Mouse (Mus musculus) forebrain, embryonic 11.5 days (tissue): ENCODE results near the gene Cnnm4. TPM values are rescaled to one million over a fixed set of nuclear protein-coding genes. Genes with fewer than 3 reads are reported as not detected.

Experiments used
- ATAC-seq: fragments of 200-750 bp; cut with Nextera tagmentation; replicated peaks from 2 replicates; pipeline ENCODE4 v1.8.0; 2017; ENCODE audit warnings: moderate TSS enrichment; ENCODE audit not compliant: low FRiP score
- DNase-seq: peaks from one replicate; pipeline ENCODE4 v3.0.0-alpha.2; 2017; ENCODE audit warnings: low spot score
- H3K27ac ChIP-seq: fragments of 300-500 bp; sonication (generic); 2 replicates; pipeline ENCODE4 v1.5.1; 2014; ENCODE audit warnings: low read depth, low read length
- H3K27me3 ChIP-seq: fragments of 300-500 bp; sonication (generic); 2 replicates; pipeline ENCODE4 v1.6.1; 2014; ENCODE audit warnings: mild to moderate bottlenecking, low read length, mixed read lengths; ENCODE audit not compliant: control insufficient read depth, insufficient read depth
- H3K36me3 ChIP-seq: fragments of 300-500 bp; sonication (generic); 2 replicates; pipeline ENCODE4 v1.6.1; 2014; ENCODE audit warnings: mild to moderate bottlenecking, low read length, moderate library complexity, mixed read lengths; ENCODE audit not compliant: control insufficient read depth, insufficient read depth
- H3K4me1 ChIP-seq: fragments of 300-500 bp; sonication (generic); replicated peaks from 2 replicates; pipeline ENCODE4 v1.6.1; 2014; ENCODE audit warnings: low read length, mixed read lengths; ENCODE audit not compliant: control insufficient read depth, insufficient read depth
- H3K4me2 ChIP-seq: fragments of 300-500 bp; sonication (generic); 2 replicates; pipeline ENCODE4 v1.6.1; 2014; ENCODE audit warnings: low read depth, mild to moderate bottlenecking, low read length, moderate library complexity, mixed read lengths; ENCODE audit not compliant: severe bottlenecking
- H3K4me3 ChIP-seq: fragments of 300-500 bp; sonication (generic); 2 replicates; pipeline ENCODE4 v1.5.1; 2014; ENCODE audit warnings: low read depth, low read length
- H3K9ac ChIP-seq: fragments of 300-500 bp; sonication (generic); 2 replicates; pipeline ENCODE4 v1.6.1; 2014; ENCODE audit warnings: low read length
- H3K9me3 ChIP-seq: fragments of 300-500 bp; sonication (generic); 2 replicates; pipeline ENCODE4 v1.6.1; 2016; ENCODE audit warnings: low read length, mixed read lengths; ENCODE audit not compliant: control insufficient read depth
- WGBS: fragments of 180-500 bp; shearing (Covaris S2); extraction: QIAGEN DNeasy Blood & Tissue Kit; methylation state at CpG from one replicate; pipeline ENCODE4 v1.1.7; 2014; 5-methylcytosine and 5-hydroxymethylcytosine counted together
- polyA plus RNA-seq: library from polyadenylated mRNA; unstranded; fragments of >200 nt; fragmentation: Nextera tagmentation; extraction: Ambion mirVana; gene quantifications from 2 replicates; pipeline ENCODE4 v1.2.1, GENCODE M21; 2014

Cnnm4 gene
- polyA plus RNA-seq, 1 experiment from 2014 or later: 14.6 TPM

- WGBS: 93% methylated on average over 4 of the region's 4 CpGs
- DNase-seq (no peak), ATAC-seq (no peak)
Measured at GRCm38 (mm10) chr1:36529274-36529673, 57.9 kb downstream of the Cnnm4 start.

DNA sequence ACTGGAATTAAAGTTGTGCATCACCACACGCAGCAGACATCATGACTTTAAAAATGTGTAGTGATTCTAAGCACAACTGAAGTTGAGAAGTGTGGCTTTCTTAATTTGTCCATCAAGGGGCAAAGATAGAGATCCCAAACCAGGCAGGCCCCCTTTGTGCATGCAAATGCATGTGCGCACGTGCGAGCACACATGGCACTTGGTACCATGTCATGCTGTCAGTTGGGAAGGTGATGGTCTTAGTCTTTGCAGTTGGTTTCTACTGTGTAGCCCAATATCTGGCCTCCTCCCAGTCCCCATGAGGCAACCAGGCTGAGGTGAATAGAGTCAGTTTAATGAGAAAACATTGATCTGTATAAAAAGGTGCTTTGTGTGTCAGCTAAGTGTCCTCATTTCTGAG, 58.5 kb downstream of the Cnnm4 start:
- 95% methylated on average over 4 of the region's 4 CpGs for WGBS
- ATAC-seq: no peak
- H3K36me3 ChIP-seq: no peaks in the 10 kb centered on the region; the same call in 1 of the 2 replicates

More at GRCm38 (mm10) chr1:36529274-36529673, 57.9 kb downstream of the Cnnm4 start:
- Histone ChIP-seq H3K4me3 (no peak overlapping the region), H3K27ac (no peak overlapping the region), H3K9me3 (no peaks in the 10 kb centered on the region), H3K36me3 (peaks cover 1% of the 10 kb centered on the region; the same call in 1 of the 2 replicates), H3K9ac (no peak overlapping the region), H3K27me3 (no peaks in the 10 kb centered on the region), H3K4me2 (no peak overlapping the region), H3K4me1 (no peaks in the 10 kb centered on the region; the same call in 1 of the 2 replicates)

DNA sequence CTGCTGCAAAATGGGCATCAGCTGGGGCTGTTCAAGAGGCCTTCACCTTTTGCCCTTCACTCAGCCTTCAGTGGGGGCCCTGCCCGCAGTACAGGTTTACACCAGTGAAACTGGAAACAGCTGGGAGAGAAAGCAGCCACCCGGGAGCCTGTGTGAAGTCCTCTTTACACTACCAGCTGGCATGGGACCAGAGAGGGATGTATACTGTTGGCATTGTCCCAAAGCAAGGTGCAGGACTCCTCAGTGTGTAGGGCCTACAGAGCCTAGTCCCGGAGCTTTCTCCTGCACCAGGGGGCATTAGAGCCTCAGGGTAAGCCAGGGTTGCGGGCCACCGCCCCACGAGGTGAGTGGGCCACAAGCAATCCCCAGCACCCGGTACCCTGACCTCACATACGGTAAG, 59.1 kb downstream of the Cnnm4 start:
- Histone ChIP-seq H3K36me3 (no peaks in the 10 kb centered on the region), H3K4me2 (no peak overlapping the region), H3K4me3 (no peak overlapping the region), H3K27ac (no peak overlapping the region), H3K9ac (no peak overlapping the region), H3K27me3 (no peaks in the 10 kb centered on the region), H3K9me3 (no peaks in the 10 kb centered on the region), H3K4me1 (no peaks in the 10 kb centered on the region; the same call in 1 of the 2 replicates)
- 85% methylated on average over 8 of the region's 8 CpGs for WGBS
- 0 out of 2 replicates have a peak, but pooled peaks have one; percentile 8 for ATAC-seq
- DNase-seq: no peak

More for the DNA sequence above, 58.5 kb downstream of the Cnnm4 start:
- no peak for DNase-seq
- no peak overlapping the region for H3K9ac ChIP-seq
- H3K4me3 ChIP-seq: no peak overlapping the region
- H3K4me2 ChIP-seq: no peak overlapping the region
- no peak overlapping the region for H3K27ac ChIP-seq
- H3K27me3 ChIP-seq: no peaks in the 10 kb centered on the region
- no peaks in the 10 kb centered on the region for H3K9me3 ChIP-seq
- H3K4me1 ChIP-seq: no peaks in the 10 kb centered on the region; the same call in 1 of the 2 replicates

GRCm38 (mm10) chr1:36530962-36531361, 59.5 kb downstream of the Cnnm4 start:
- Histone ChIP-seq H3K4me1 (no peaks in the 10 kb centered on the region; the same call in 1 of the 2 replicates), H3K4me2 (no peak overlapping the region), H3K27me3 (no peaks in the 10 kb centered on the region), H3K4me3 (no peak overlapping the region), H3K27ac (no peak overlapping the region), H3K9ac (no peak overlapping the region), H3K36me3 (no peaks in the 10 kb centered on the region), H3K9me3 (no peaks in the 10 kb centered on the region)
- 90% methylated on average over 7 of the region's 7 CpGs for WGBS
- DNase-seq: no peak
- ATAC-seq: no peak

DNA sequence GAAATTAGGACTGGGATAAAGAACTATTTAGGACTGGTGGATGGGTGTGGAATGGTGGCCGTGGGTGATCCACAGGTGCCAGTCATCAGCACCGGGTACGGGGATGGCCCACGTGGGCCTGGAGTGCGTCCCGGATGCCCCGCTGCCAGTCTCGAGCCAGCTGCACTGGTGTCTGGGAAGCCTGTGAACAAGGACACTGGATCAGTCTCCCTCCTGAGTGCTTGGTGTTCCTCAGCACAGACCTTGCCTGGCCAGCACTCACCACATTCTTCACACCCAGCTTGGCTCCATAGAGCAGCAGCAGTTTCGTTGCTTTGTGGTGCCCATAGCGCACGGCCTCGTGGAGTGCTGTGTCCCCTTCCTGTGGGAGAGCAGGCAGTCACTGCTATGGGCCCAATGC, 60.0 kb downstream of the Cnnm4 start:
- H3K4me2 ChIP-seq: no peak overlapping the region
- DNase-seq (no peak), ATAC-seq (no peak)
- no peaks in the 10 kb centered on the region for H3K9me3 ChIP-seq
- H3K4me1 ChIP-seq: no peaks in the 10 kb centered on the region; the same call in 1 of the 2 replicates
- no peaks in the 10 kb centered on the region for H3K27me3 ChIP-seq
- H3K27ac ChIP-seq: no peak overlapping the region
- H3K4me3 ChIP-seq: no peak overlapping the region
- no peaks in the 10 kb centered on the region for H3K36me3 ChIP-seq
- H3K9ac ChIP-seq: no peak overlapping the region
- WGBS: 89% methylated on average over 12 of the region's 12 CpGs

GRCm38 (mm10) chr1:36533546-36533945, 62.1 kb downstream of the Cnnm4 start:
- no peaks in the 10 kb centered on the region; the same call in 1 of the 2 replicates for H3K4me1 ChIP-seq
- WGBS: 88% methylated on average over 6 of the region's 6 CpGs
- no peak for DNase-seq
- no peaks in the 10 kb centered on the region for H3K36me3 ChIP-seq
- no peak overlapping the region for H3K4me3 ChIP-seq
- H3K4me2 ChIP-seq: no peak overlapping the region
- no peak overlapping the region for H3K9ac ChIP-seq
- no peaks in the 10 kb centered on the region for H3K9me3 ChIP-seq
- no peak overlapping the region for H3K27ac ChIP-seq
- ATAC-seq: no peak
- H3K27me3 ChIP-seq: no peaks in the 10 kb centered on the region

- Histone ChIP-seq H3K4me3 (no peak overlapping the region), H3K4me2 (no peak overlapping the region), H3K27me3 (no peaks in the 10 kb centered on the region), H3K9me3 (no peaks in the 10 kb centered on the region), H3K27ac (no peak overlapping the region), H3K9ac (no peak overlapping the region), H3K36me3 (no peaks in the 10 kb centered on the region), H3K4me1 (no peaks in the 10 kb centered on the region)
- WGBS: 80% methylated on average over 6 of the region's 6 CpGs
- no peak for DNase-seq
- ATAC-seq: no peak
Measured at GRCm38 (mm10) chr1:36534595-36535058, 63.2 kb downstream of the Cnnm4 start.

GRCm38 (mm10) chr1:36535477-36536396, 64.3 kb downstream of the Cnnm4 start:
- no peaks in the 10 kb centered on the region for H3K9me3 ChIP-seq
- ATAC-seq: no peak
- H3K27ac ChIP-seq: no peak overlapping the region
- 89% methylated on average over 11 of the region's 11 CpGs for WGBS
- no peak overlapping the region for H3K9ac ChIP-seq
- no peaks in the 10 kb centered on the region for H3K27me3 ChIP-seq
- no peaks in the 10 kb centered on the region for H3K36me3 ChIP-seq
- H3K4me1 ChIP-seq: no peaks in the 10 kb centered on the region
- H3K4me2 ChIP-seq: no peak overlapping the region
- no peak for DNase-seq
- no peak overlapping the region for H3K4me3 ChIP-seq
